Mouse (Mus musculus) ES-Bruce4 (cell line): ENCODE measurements around the gene Rif1. TPM values are rescaled to one million over a fixed set of nuclear protein-coding genes. Genes with fewer than 3 reads are reported as not detected.
"Not testable (repeated sequence)": the region's sequence is repeated elsewhere in the genome, so short reads cannot be mapped to it uniquely, and the experiment has no call there.

Experiments used
- H3K27ac ChIP-seq: 2 replicates; pipeline ENCODE4 v1.5.1; 2012; ENCODE audit warnings: low read length, inconsistent platforms; ENCODE audit not compliant: insufficient read depth
- H3K27me3 ChIP-seq: 2 replicates; pipeline ENCODE4 v1.6.1; 2012; ENCODE audit warnings: mild to moderate bottlenecking, low read length, inconsistent platforms; ENCODE audit not compliant: control insufficient read depth, poor library complexity, insufficient read depth, severe bottlenecking
- H3K36me3 ChIP-seq: 2 replicates; pipeline ENCODE4 v1.6.1; 2012; ENCODE audit warnings: inconsistent platforms, mild to moderate bottlenecking, low read length, moderate library complexity; ENCODE audit not compliant: control insufficient read depth, poor library complexity, insufficient read depth, severe bottlenecking
- H3K4me1 ChIP-seq: one replicate; pipeline ENCODE4 v1.8.1; 2011; ENCODE audit warnings: low read length; ENCODE audit not compliant: control insufficient read depth, insufficient read depth
- H3K4me3 ChIP-seq: 2 replicates; pipeline ENCODE4 v1.5.1; 2011; ENCODE audit warnings: low read depth, mild to moderate bottlenecking, low read length
- H3K9ac ChIP-seq: 2 replicates; pipeline ENCODE4 v1.6.1; 2012; ENCODE audit warnings: low read depth, mild to moderate bottlenecking, inconsistent platforms; ENCODE audit not compliant: poor library complexity, severe bottlenecking
- H3K9me3 ChIP-seq: replicated peaks from 2 replicates; pipeline ENCODE4 v1.6.1; 2012; ENCODE audit warnings: mild to moderate bottlenecking, low read length, inconsistent platforms; ENCODE audit not compliant: control insufficient read depth, poor library complexity, insufficient read depth, severe bottlenecking
- CTCF ChIP-seq: IDR thresholded peaks from one replicate; pipeline ENCODE4 v1.8.1; 2011; ENCODE audit warnings: low read depth, low read length
- EP300 ChIP-seq: IDR thresholded peaks from 2 replicates; pipeline ENCODE4 v1.6.1; 2011; ENCODE audit warnings: low read depth, low read length; ENCODE audit not compliant: insufficient read depth
- POLR2A ChIP-seq: IDR thresholded peaks from one replicate; pipeline ENCODE4 v1.8.1; 2011; ENCODE audit warnings: low read length; ENCODE audit not compliant: insufficient read depth
- polyA plus RNA-seq: library from polyadenylated mRNA; stranded (reverse); fragments of >200 nt; gene quantifications from 2 replicates; pipeline ENCODE4 v1.2.4, GENCODE M21; 2011; ENCODE audit warnings: low read depth; ENCODE audit not compliant: missing spikeins, insufficient read depth, insufficient read length

Gene Rif1
- polyA plus RNA-seq, 1 experiment: 249 TPM

DNA sequence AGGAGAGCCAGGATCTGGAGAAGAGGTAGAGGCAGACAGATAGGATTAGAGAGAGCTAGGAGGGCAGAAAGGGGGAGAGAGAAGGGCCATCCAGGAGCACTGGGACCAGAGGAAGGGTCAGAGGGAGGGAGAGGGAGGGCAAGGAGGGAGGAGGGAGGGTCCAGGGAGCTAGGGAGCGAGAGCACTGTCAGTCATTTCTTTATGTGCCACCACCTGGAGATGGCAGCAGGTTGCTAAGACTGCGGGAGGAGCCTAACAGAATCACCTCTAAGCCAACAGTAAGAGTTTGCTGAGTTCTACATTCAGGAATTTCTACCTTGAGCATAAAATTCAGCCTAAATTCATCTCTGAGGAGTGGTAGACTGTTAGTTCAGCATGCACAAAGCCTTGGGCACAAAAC is 6.0 kb downstream of the Rif1 start:
- no peak for TF ChIP-seq POLR2A
- no peak overlapping the region for H3K4me3 ChIP-seq
- H3K27ac ChIP-seq: no peak overlapping the region
- H3K27me3 ChIP-seq: no peaks in the 10 kb centered on the region
- H3K9me3 ChIP-seq: no peaks in the 10 kb centered on the region; the same call in 1 of the 2 replicates
- peaks cover 87% of the 10 kb centered on the region for H3K36me3 ChIP-seq
- H3K9ac ChIP-seq: no peak overlapping the region
- H3K4me1 ChIP-seq: no peaks in the 10 kb centered on the region

- no peaks in the 10 kb centered on the region for H3K4me1 ChIP-seq
- no peaks in the 10 kb centered on the region for H3K9me3 ChIP-seq
- TF ChIP-seq CTCF: no peak
- TF ChIP-seq POLR2A: no peak
- TF ChIP-seq EP300: no peak
- no peak overlapping the region for H3K27ac ChIP-seq
- no peak overlapping the region for H3K4me3 ChIP-seq
- no peaks in the 10 kb centered on the region for H3K27me3 ChIP-seq
- H3K36me3 ChIP-seq: peaks cover 88% of the 10 kb centered on the region
- no peak overlapping the region for H3K9ac ChIP-seq
These were observed 11.4 kb downstream of the Rif1 start for GRCm38 (mm10) chr2:52084013-52084412.

GRCm38 (mm10) chr2:52084571-52084970 is 11.9 kb downstream of the Rif1 start:
- H3K27ac ChIP-seq: no peak overlapping the region
- H3K36me3 ChIP-seq: peaks cover 87% of the 10 kb centered on the region
- H3K4me3 ChIP-seq: no peak overlapping the region
- TF ChIP-seq POLR2A (no peak), EP300 (no peak)
- no peaks in the 10 kb centered on the region for H3K9me3 ChIP-seq
- no peaks in the 10 kb centered on the region for H3K27me3 ChIP-seq
- H3K9ac ChIP-seq: no peak overlapping the region
- H3K4me1 ChIP-seq: no peaks in the 10 kb centered on the region

GRCm38 (mm10) chr2:52114086-52114485 is 41.5 kb downstream of the Rif1 start:
- TF ChIP-seq POLR2A (no peak), CTCF (no peak), EP300 (no peak)
- Histone ChIP-seq H3K4me1 (peaks cover 1% of the 10 kb centered on the region), H3K36me3 (peaks cover 91% of the 10 kb centered on the region), H3K4me3 (no peak overlapping the region), H3K27ac (no peak overlapping the region), H3K9me3 (no peaks in the 10 kb centered on the region), H3K27me3 (no peaks in the 10 kb centered on the region), H3K9ac (no peak overlapping the region)

DNA sequence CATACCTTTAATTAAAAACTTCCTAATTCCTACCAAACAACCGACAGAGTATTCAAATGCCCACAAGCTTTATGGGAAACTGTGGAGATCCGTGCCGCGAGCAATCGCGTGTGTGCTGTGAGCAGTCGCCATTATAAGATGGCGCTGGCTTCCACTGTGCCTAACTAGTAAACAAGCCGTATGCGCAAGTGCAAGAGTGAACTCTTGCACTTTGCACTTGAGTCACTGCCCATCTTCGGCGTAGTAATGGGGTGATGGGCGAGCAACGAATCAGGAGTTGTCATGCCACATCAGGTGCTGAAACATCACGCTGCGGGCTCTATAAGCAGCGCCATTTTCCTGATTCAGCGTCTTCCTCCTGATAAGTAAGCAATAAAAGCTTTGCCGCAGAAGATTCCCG is 58.7 kb downstream of the Rif1 start:
- peaks cover 22% of the 10 kb centered on the region for H3K9me3 ChIP-seq
- H3K9ac ChIP-seq, H3K4me1 ChIP-seq, H3K27ac ChIP-seq, H3K27me3 ChIP-seq, H3K4me3 ChIP-seq: not testable (repeated sequence)
- peaks cover 31% of the 10 kb centered on the region for H3K36me3 ChIP-seq

- H3K27ac ChIP-seq: no peak overlapping the region; the same call in 1 of the 2 replicates
- H3K36me3 ChIP-seq: peaks cover 29% of the 10 kb centered on the region
- H3K27me3 ChIP-seq: no peaks in the 10 kb centered on the region
- peaks cover 6% of the 10 kb centered on the region for H3K9me3 ChIP-seq
- TF ChIP-seq CTCF (no peak), EP300 (no peak)
- H3K4me1 ChIP-seq: peaks cover 1% of the 10 kb centered on the region
- H3K4me3 ChIP-seq: no peak overlapping the region
- H3K9ac ChIP-seq: no peak overlapping the region
These were observed 60.7 kb downstream of the Rif1 start for GRCm38 (mm10) chr2:52133351-52133750.
